Mouse (Mus musculus) liver, adult 2 months (tissue): ENCODE data around the gene B430306N03Rik.

Source experiments
- CTCF ChIP-seq: fragments of 200-500 bp; IDR thresholded peaks from 2 replicates; pipeline ENCODE4 v1.5.1; 2011; ENCODE audit warnings: low read depth, low read length, control low read depth
- POLR2A ChIP-seq: fragments of 200-500 bp; IDR thresholded peaks from 2 replicates; pipeline ENCODE4 v1.6.1; 2011; ENCODE audit warnings: low read length, control low read depth; ENCODE audit not compliant: insufficient read depth; ENCODE audit errors: extremely low read depth

DNA sequence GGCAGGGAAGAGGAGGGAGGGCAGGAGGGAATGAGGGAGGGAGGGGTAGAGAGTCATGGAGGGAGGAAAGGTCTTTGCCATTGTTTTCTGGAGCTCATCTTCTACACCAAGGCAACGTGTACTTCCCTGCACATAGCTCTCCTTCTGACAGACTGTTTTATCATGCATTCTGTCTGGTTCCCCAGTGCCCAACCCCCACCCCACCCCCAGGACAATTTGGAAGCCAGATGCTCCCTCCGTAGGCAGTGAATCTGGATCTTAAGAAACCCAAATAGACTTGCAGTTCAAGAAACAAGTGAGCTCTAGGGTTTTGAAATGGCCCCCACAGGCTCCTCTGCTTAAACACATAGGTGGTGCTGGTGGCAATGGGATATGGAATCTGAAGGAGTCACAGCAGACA, 42.0 kb downstream of the B430306N03Rik start:
- TF ChIP-seq POLR2A (no peak), CTCF (no peak)
